Mouse (Mus musculus): ENCODE data around the gene Abca2. TPM values are rescaled to one million over a fixed set of nuclear protein-coding genes. Genes with fewer than 3 reads are reported as not detected.
"Not testable (repeated sequence)": the region's sequence is repeated elsewhere in the genome, so short reads cannot be mapped to it uniquely, and the experiment has no call there.

The Abca2 gene
- polyA plus RNA-seq, 1 experiment from 2014 or later, result 17.7 TPM

- no peaks in the 10 kb centered on the region for H3K9me3 ChIP-seq (ENCODE audit: control insufficient read depth, low read length)
- peak within 1 kb of the TSS; percentile 24; the same call in 1 of the 2 replicates for H3K4me3 ChIP-seq (replicated peaks; ENCODE audit: low read depth, low read length)
- ATAC-seq (ENCODE audit: low FRiP score, low TSS enrichment) (no peak), DNase-seq (no peak)
- peaks cover 61% of the 10 kb centered on the region for H3K27me3 ChIP-seq (ENCODE audit: control insufficient read depth, insufficient read depth, low read length)
- peaks cover 9% of the 10 kb centered on the region for H3K4me1 ChIP-seq (ENCODE audit: control insufficient read depth, insufficient read depth, low read length)
- whole genome bisulfite sequencing, result 63% methylated on average over 8 of the region's 8 CpGs
- H3K27ac ChIP-seq (replicated peaks; ENCODE audit: low read depth, low read length), result no peak within 1 kb of the TSS
- no peaks in the 10 kb centered on the region for H3K36me3 ChIP-seq (ENCODE audit: control insufficient read depth, insufficient read depth, low read length)
- H3K9ac ChIP-seq (replicated peaks; ENCODE audit: low read length), result no peak within 1 kb of the TSS
- no peak within 1 kb of the TSS; the same call in 1 of the 2 replicates for H3K4me2 ChIP-seq (ENCODE audit: low read length)
These were observed 29.5 kb upstream of the Abca2 start, which contains the start of gene Npdc1 for GRCm38 (mm10) chr2:25399051-25399450. TSS of gene Npdc1 (plus strand) at chr2:25399351.

- Histone ChIP-seq H3K36me3 (ENCODE audit: control insufficient read depth, insufficient read depth, low read length) (no peaks in the 10 kb centered on the region), H3K9me3 (ENCODE audit: control insufficient read depth, low read length) (no peaks in the 10 kb centered on the region), H3K27me3 (ENCODE audit: control insufficient read depth, insufficient read depth, low read length) (peaks cover 50% of the 10 kb centered on the region), H3K9ac (replicated peaks; ENCODE audit: low read length) (no peak overlapping the region; the same call in 1 of the 2 replicates), H3K4me3 (replicated peaks; ENCODE audit: low read depth, low read length) (peak overlapping the region; percentile 24), H3K4me1 (ENCODE audit: control insufficient read depth, insufficient read depth, low read length) (peaks cover 17% of the 10 kb centered on the region), H3K27ac (replicated peaks; ENCODE audit: low read depth, low read length) (no peak overlapping the region), H3K4me2 (ENCODE audit: low read length) (peak overlapping the region; percentile 56)
- WGBS, result 21% methylated on average over 16 of the region's 16 CpGs
- DNase-seq, result no peak
- no peak for ATAC-seq (ENCODE audit: low FRiP score, low TSS enrichment)
These were observed 28.2 kb upstream of the Abca2 start for GRCm38 (mm10) chr2:25400291-25400690.

- peak overlapping the region; percentile 24 for H3K4me3 ChIP-seq (replicated peaks; ENCODE audit: low read depth, low read length)
- WGBS, result 3% methylated on average over 17 of the region's 17 CpGs
- H3K4me2 ChIP-seq (ENCODE audit: low read length), result peak overlapping the region; percentile 56
- no peak overlapping the region; the same call in 1 of the 2 replicates for H3K9ac ChIP-seq (replicated peaks; ENCODE audit: low read length)
- no peaks in the 10 kb centered on the region for H3K36me3 ChIP-seq (ENCODE audit: control insufficient read depth, insufficient read depth, low read length)
- H3K4me1 ChIP-seq (ENCODE audit: control insufficient read depth, insufficient read depth, low read length), result peaks cover 20% of the 10 kb centered on the region
- ATAC-seq (ENCODE audit: low FRiP score, low TSS enrichment), result no peak
- H3K9me3 ChIP-seq (ENCODE audit: control insufficient read depth, low read length), result no peaks in the 10 kb centered on the region
- DNase-seq, result peak; percentile 79
- H3K27ac ChIP-seq (replicated peaks; ENCODE audit: low read depth, low read length), result no peak overlapping the region
- H3K27me3 ChIP-seq (ENCODE audit: control insufficient read depth, insufficient read depth, low read length), result peaks cover 45% of the 10 kb centered on the region
These were observed 27.7 kb upstream of the Abca2 start for GRCm38 (mm10) chr2:25400764-25401163.

GRCm38 (mm10) chr2:25402377-25402971 is 26.0 kb upstream of the Abca2 start:
- H3K4me2 ChIP-seq (ENCODE audit: low read length), result peak overlapping the region; percentile 72
- ATAC-seq (ENCODE audit: low FRiP score, low TSS enrichment), result peak; percentile 48
- DNase-seq, result peak; percentile 94
- peaks cover 28% of the 10 kb centered on the region for H3K27me3 ChIP-seq (ENCODE audit: control insufficient read depth, insufficient read depth, low read length)
- under 1% methylated on average over 13 of the region's 13 CpGs for WGBS
- peaks cover 13% of the 10 kb centered on the region for H3K36me3 ChIP-seq (ENCODE audit: control insufficient read depth, insufficient read depth, low read length)
- peak overlapping the region; percentile 99 for H3K9ac ChIP-seq (replicated peaks; ENCODE audit: low read length)
- peaks cover 26% of the 10 kb centered on the region for H3K4me1 ChIP-seq (ENCODE audit: control insufficient read depth, insufficient read depth, low read length)
- peak overlapping the region; percentile 93 for H3K27ac ChIP-seq (replicated peaks; ENCODE audit: low read depth, low read length)
- peak overlapping the region; percentile 98 for H3K4me3 ChIP-seq (replicated peaks; ENCODE audit: low read depth, low read length)
- no peaks in the 10 kb centered on the region for H3K9me3 ChIP-seq (ENCODE audit: control insufficient read depth, low read length)

- Histone ChIP-seq H3K9ac (replicated peaks; ENCODE audit: low read length) (peak overlapping the region; percentile 99), H3K9me3 (ENCODE audit: control insufficient read depth, low read length) (no peaks in the 10 kb centered on the region), H3K36me3 (ENCODE audit: control insufficient read depth, insufficient read depth, low read length) (peaks cover 19% of the 10 kb centered on the region), H3K27ac (replicated peaks; ENCODE audit: low read depth, low read length) (peak overlapping the region; percentile 93), H3K27me3 (ENCODE audit: control insufficient read depth, insufficient read depth, low read length) (peaks cover 27% of the 10 kb centered on the region), H3K4me1 (ENCODE audit: control insufficient read depth, insufficient read depth, low read length) (peaks cover 26% of the 10 kb centered on the region), H3K4me2 (ENCODE audit: low read length) (peak overlapping the region; percentile 72), H3K4me3 (replicated peaks; ENCODE audit: low read depth, low read length) (peak overlapping the region; percentile 98)
- ATAC-seq (ENCODE audit: low FRiP score, low TSS enrichment) (peak; percentile 85), DNase-seq (peak; percentile 92)
- under 1% methylated on average over 49 of the region's 54 CpGs for WGBS
These were observed 25.4 kb upstream of the Abca2 start for GRCm38 (mm10) chr2:25402972-25403601.

- Histone ChIP-seq H3K9ac (replicated peaks; ENCODE audit: low read length) (peak overlapping the region; percentile 99), H3K36me3 (ENCODE audit: control insufficient read depth, insufficient read depth, low read length) (peaks cover 28% of the 10 kb centered on the region), H3K4me3 (replicated peaks; ENCODE audit: low read depth, low read length) (peak overlapping the region; percentile 98), H3K4me1 (ENCODE audit: control insufficient read depth, insufficient read depth, low read length) (peaks cover 26% of the 10 kb centered on the region), H3K27ac (replicated peaks; ENCODE audit: low read depth, low read length) (peak overlapping the region; percentile 93; the same call in 1 of the 2 replicates), H3K27me3 (ENCODE audit: control insufficient read depth, insufficient read depth, low read length) (peaks cover 18% of the 10 kb centered on the region), H3K4me2 (ENCODE audit: low read length) (peak overlapping the region; percentile 72), H3K9me3 (ENCODE audit: control insufficient read depth, low read length) (no peaks in the 10 kb centered on the region)
- ATAC-seq (ENCODE audit: low FRiP score, low TSS enrichment), result no peak
- 82% methylated on average over 4 of the region's 4 CpGs for WGBS
- no peak for DNase-seq
These were observed 24.5 kb upstream of the Abca2 start for GRCm38 (mm10) chr2:25403994-25404393.

GRCm38 (mm10) chr2:25408908-25409307 is 19.6 kb upstream of the Abca2 start:
- Histone ChIP-seq H3K27me3 (ENCODE audit: control insufficient read depth, insufficient read depth, low read length) (no peaks in the 10 kb centered on the region), H3K36me3 (ENCODE audit: control insufficient read depth, insufficient read depth, low read length) (peaks cover 51% of the 10 kb centered on the region), H3K4me1 (ENCODE audit: control insufficient read depth, insufficient read depth, low read length) (peaks cover 19% of the 10 kb centered on the region), H3K4me2 (ENCODE audit: low read length) (no peak overlapping the region), H3K9me3 (ENCODE audit: control insufficient read depth, low read length) (no peaks in the 10 kb centered on the region), H3K4me3 (replicated peaks; ENCODE audit: low read depth, low read length) (no peak overlapping the region), H3K27ac (replicated peaks; ENCODE audit: low read depth, low read length) (no peak overlapping the region), H3K9ac (replicated peaks; ENCODE audit: low read length) (no peak overlapping the region)
- ATAC-seq (ENCODE audit: low FRiP score, low TSS enrichment) (no peak), DNase-seq (no peak)
- 90% methylated on average over 10 of the region's 10 CpGs for WGBS

- not testable (repeated sequence) for H3K4me3 ChIP-seq (replicated peaks; ENCODE audit: low read depth, low read length); H3K9ac ChIP-seq (replicated peaks; ENCODE audit: low read length); DNase-seq; H3K27ac ChIP-seq (replicated peaks; ENCODE audit: low read depth, low read length); H3K4me1 ChIP-seq (ENCODE audit: control insufficient read depth, insufficient read depth, low read length); H3K27me3 ChIP-seq (ENCODE audit: control insufficient read depth, insufficient read depth, low read length); ATAC-seq (ENCODE audit: low FRiP score, low TSS enrichment); H3K9me3 ChIP-seq (ENCODE audit: control insufficient read depth, low read length); H3K4me2 ChIP-seq (ENCODE audit: low read length)
- H3K36me3 ChIP-seq (ENCODE audit: control insufficient read depth, insufficient read depth, low read length), result peaks cover 31% of the 10 kb centered on the region
These were observed 15.1 kb upstream of the Abca2 start for GRCm38 (mm10) chr2:25413436-25413835.

GRCm38 (mm10) chr2:25417426-25417825 is 11.1 kb upstream of the Abca2 start:
- Histone ChIP-seq H3K4me1 (ENCODE audit: control insufficient read depth, insufficient read depth, low read length) (no peaks in the 10 kb centered on the region), H3K36me3 (ENCODE audit: control insufficient read depth, insufficient read depth, low read length) (0 out of 2 replicates have a peak, but pooled peaks cover 4% of the 10 kb centered on the region), H3K4me2 (ENCODE audit: low read length) (no peak overlapping the region), H3K9ac (replicated peaks; ENCODE audit: low read length) (no peak overlapping the region), H3K27ac (replicated peaks; ENCODE audit: low read depth, low read length) (no peak overlapping the region), H3K4me3 (replicated peaks; ENCODE audit: low read depth, low read length) (no peak overlapping the region), H3K9me3 (ENCODE audit: control insufficient read depth, low read length) (no peaks in the 10 kb centered on the region), H3K27me3 (ENCODE audit: control insufficient read depth, insufficient read depth, low read length) (no peaks in the 10 kb centered on the region)
- ATAC-seq (ENCODE audit: low FRiP score, low TSS enrichment) (no peak), DNase-seq (no peak)
- WGBS, result 20% methylated on average over 3 of the region's 3 CpGs

All from midbrain, embryonic 14.5 days (tissue).